Mouse (Mus musculus) midbrain, embryonic 11.5 days (tissue): ENCODE data around the gene Trim2. TPM values are rescaled to one million over a fixed set of nuclear protein-coding genes. Genes with fewer than 3 reads are reported as not detected.
A peak's percentile ranks its signal among the peaks of the same experiment; 100 is the strongest.

ENCODE experiments used
- ATAC-seq: fragments of 200-750 bp; cut with Nextera tagmentation; 2 replicates; pipeline ENCODE4 v1.8.0; 2017; ENCODE audit warnings: moderate TSS enrichment, moderate library complexity; ENCODE audit not compliant: low FRiP score
- DNase-seq: peaks from one replicate; pipeline ENCODE4 v3.0.0; 2015; ENCODE audit warnings: low spot score; ENCODE audit errors: missing footprints
- H3K27ac ChIP-seq: fragments of 300-500 bp; sonication (generic); 2 replicates; pipeline ENCODE4 v1.5.1; 2014; ENCODE audit warnings: low read depth, low read length
- H3K27me3 ChIP-seq: fragments of 300-500 bp; sonication (generic); 2 replicates; pipeline ENCODE4 v1.6.1; 2014; ENCODE audit warnings: mild to moderate bottlenecking, low read length, moderate library complexity, mixed read lengths; ENCODE audit not compliant: control insufficient read depth, insufficient read depth
- H3K36me3 ChIP-seq: fragments of 300-500 bp; sonication (generic); 2 replicates; pipeline ENCODE4 v1.6.1; 2014; ENCODE audit warnings: mild to moderate bottlenecking, low read length, moderate library complexity, mixed read lengths; ENCODE audit not compliant: control insufficient read depth, insufficient read depth
- H3K4me1 ChIP-seq: fragments of 300-500 bp; sonication (generic); 2 replicates; pipeline ENCODE4 v1.6.1; 2014; ENCODE audit warnings: low read length; ENCODE audit not compliant: control insufficient read depth, insufficient read depth
- H3K4me2 ChIP-seq: fragments of 300-500 bp; sonication (generic); 2 replicates; pipeline ENCODE4 v1.6.1; 2014; ENCODE audit warnings: mild to moderate bottlenecking, moderate library complexity
- H3K4me3 ChIP-seq: fragments of 300-500 bp; sonication (generic); 2 replicates; pipeline ENCODE4 v1.5.1; 2014; ENCODE audit warnings: low read depth, low read length
- H3K9ac ChIP-seq: fragments of 300-500 bp; sonication (generic); 2 replicates; pipeline ENCODE4 v1.6.1; 2014; ENCODE audit warnings: low read length
- H3K9me3 ChIP-seq: fragments of 300-500 bp; sonication (generic); 2 replicates; pipeline ENCODE4 v1.6.1; 2016; ENCODE audit warnings: low read length; ENCODE audit not compliant: control insufficient read depth
- WGBS: fragments of 180-500 bp; shearing (Covaris S2); extraction: QIAGEN DNeasy Blood & Tissue Kit; methylation state at CpG from one replicate; pipeline ENCODE4 v1.1.7; 2014; 5-methylcytosine and 5-hydroxymethylcytosine counted together
- polyA plus RNA-seq: library from polyadenylated mRNA; unstranded; fragments of >200 nt; fragmentation: Nextera tagmentation; extraction: Ambion mirVana; gene quantifications from 2 replicates; pipeline ENCODE4 v1.2.1, GENCODE M21; 2014

The Trim2 gene
- polyA plus RNA-seq, 1 experiment from 2014 or later = 128 TPM

DNA sequence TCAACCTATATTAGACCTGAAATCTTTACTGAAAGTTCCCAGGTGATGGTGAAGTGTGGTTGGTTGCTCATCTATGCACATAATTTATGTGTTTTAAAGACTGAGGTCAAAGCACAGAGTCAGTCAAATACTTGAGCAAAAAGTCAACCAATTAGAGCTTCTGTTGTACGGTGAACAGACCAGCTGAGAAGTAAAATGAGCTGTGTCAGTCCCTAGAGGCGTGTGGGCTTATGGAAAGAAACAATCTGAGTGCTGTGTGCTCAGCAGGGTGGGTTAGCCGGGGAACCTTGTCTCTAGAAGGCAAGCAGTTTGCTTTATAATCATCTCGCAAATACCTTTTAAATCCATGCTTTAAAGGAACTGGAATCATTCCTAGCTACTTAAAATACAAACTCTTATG is 149.7 kb downstream of the Trim2 start:
- no peak for DNase-seq
- Histone ChIP-seq H3K27me3 (no peaks in the 10 kb centered on the region), H3K9me3 (no peaks in the 10 kb centered on the region), H3K4me1 (no peaks in the 10 kb centered on the region), H3K9ac (no peak overlapping the region), H3K4me3 (no peak overlapping the region), H3K4me2 (no peak overlapping the region), H3K27ac (no peak overlapping the region), H3K36me3 (0 out of 2 replicates have a peak, but pooled peaks cover 2% of the 10 kb centered on the region)
- ATAC-seq = no peak
- 66% methylated on average over 4 of the region's 4 CpGs for WGBS

DNA sequence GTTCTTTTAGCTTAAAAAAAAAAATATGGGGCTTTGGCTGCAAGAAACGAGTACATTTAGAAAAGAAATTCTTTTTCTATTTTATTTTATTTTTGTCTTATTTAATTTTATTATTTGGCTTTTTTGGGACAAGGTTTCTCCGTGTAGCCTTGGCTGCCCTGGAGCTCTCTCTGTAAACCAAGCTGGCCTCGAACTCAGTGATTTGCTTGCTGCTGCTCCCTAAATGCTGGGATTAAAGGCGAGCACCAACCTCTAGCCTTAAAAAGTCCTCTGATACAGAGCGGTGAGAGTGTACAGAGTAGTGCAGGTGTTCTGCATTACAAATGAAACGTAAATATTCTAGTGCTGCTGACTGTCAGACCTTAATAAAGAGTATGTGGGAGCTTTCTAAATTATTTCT is 150.6 kb downstream of the Trim2 start:
- Histone ChIP-seq H3K27me3 (no peaks in the 10 kb centered on the region), H3K9ac (no peak overlapping the region), H3K36me3 (no peaks in the 10 kb centered on the region), H3K9me3 (no peaks in the 10 kb centered on the region), H3K4me2 (peak overlapping the region; percentile 6; the same call in 1 of the 2 replicates), H3K4me1 (no peaks in the 10 kb centered on the region), H3K27ac (no peak overlapping the region), H3K4me3 (no peak overlapping the region)
- ATAC-seq (0 out of 2 replicates have a peak, but pooled peaks have one; percentile 13), DNase-seq (no peak)
- WGBS = 53% methylated on average over 6 of the region's 6 CpGs

DNA sequence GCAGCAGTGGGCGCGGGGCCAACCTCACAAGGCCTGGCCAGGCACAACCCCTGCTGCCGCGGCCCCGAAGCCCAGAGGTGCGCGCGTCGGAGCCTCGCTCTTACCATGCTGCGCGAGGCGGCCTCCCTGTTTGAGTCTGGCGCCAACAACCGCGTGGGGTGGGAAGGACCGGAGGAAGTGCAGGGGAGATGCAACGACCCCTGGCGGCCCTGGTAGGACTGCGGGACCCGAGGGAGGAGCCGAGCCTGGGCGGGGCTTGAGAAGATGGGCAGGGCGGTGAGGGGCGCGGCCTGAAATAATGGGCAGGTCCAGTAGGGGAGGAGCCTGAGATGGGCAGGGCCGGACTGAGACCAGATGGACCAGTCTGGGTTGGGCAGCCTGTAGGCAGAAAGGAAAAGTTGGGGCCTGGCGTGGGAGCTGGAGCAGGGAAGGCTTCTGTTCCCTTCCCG is 151.1 kb downstream of the Trim2 start, which contains the start of gene Mnd1:
TSS of gene Mnd1 (minus strand) at position 229 of the 449 bp plus-strand sequence.
- Histone ChIP-seq H3K9me3 (no peaks in the 10 kb centered on the region; the same call in 1 of the 2 replicates), H3K36me3 (no peaks in the 10 kb centered on the region), H3K27ac (no peak within 1 kb of the TSS), H3K4me1 (no peaks in the 10 kb centered on the region), H3K9ac (peak within 1 kb of the TSS; percentile 69), H3K4me3 (peak within 1 kb of the TSS; percentile 38), H3K27me3 (no peaks in the 10 kb centered on the region), H3K4me2 (peak within 1 kb of the TSS; percentile 77)
- DNase-seq (peak; percentile 99), ATAC-seq (peak; percentile 99)
- WGBS = 1% methylated on average over 29 of the region's 29 CpGs

DNA sequence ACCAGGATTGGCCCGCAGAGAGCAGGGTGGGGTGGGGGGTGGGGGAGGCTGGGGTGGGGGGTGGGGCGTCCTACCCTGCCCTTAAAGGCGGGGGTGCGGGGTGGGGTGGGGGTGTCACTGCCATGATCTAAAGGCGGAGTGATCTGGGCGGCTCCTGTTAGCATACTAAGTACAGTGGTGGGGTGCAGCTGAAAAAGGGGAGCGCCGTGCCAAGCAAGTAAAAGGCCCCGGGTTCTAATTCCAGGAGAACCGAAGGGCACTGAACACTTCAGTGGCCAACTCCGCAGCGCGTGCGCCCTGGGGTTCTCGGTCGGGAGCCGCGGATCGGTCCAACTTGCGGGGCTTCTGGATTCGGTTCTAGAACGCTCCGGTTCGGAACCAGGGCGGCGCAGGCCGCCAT is 151.5 kb downstream of the Trim2 start:
- Histone ChIP-seq H3K27me3 (no peaks in the 10 kb centered on the region), H3K9me3 (no peaks in the 10 kb centered on the region; the same call in 1 of the 2 replicates), H3K4me3 (peak overlapping the region; percentile 38), H3K4me2 (peak overlapping the region; percentile 77), H3K4me1 (no peaks in the 10 kb centered on the region), H3K9ac (peak overlapping the region; percentile 69), H3K27ac (no peak overlapping the region), H3K36me3 (no peaks in the 10 kb centered on the region)
- DNase-seq (no peak), ATAC-seq (peak; percentile 54)
- WGBS = under 1% methylated on average over 25 of the region's 27 CpGs

DNA sequence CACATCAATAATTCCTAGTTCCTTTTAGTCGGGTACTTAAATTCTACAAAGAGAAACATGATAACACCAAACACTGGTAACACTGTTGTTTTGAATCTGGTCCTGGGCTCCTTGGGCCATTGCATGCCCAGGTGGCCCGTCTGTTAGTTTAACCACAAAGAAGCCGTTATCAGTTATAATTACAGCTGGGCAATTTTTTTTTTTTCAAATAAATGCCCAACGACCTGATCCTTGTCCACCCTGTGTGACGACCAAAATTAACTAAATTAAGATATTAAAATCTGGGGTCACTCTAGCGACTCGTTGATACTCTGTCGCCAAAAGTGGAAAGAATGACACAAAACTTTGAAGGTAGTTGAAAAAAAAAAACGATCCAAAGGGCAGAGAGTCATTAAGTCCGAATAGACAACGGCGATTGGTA is 151.9 kb downstream of the Trim2 start:
- WGBS = 19% methylated on average over 12 of the region's 12 CpGs

DNA sequence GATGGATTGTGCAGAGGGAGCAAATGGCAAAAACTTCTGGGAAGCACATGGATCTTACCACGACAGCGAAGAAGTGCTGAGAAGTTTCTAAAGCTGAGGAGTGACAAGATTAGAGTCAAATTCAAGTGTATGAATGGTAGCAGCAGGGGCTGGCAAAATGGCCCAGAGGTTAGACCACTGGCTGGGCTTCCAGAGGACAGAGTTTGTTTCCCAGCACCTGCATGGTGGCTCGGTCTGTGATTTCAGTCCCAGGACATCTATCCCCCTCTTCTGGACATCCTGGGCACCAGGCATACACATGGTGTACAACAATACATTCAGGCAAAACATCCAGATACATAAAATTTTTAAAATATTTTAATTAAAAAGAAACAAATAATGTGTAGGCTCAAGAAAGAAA is 156.8 kb downstream of the Trim2 start:
- WGBS = 96% methylated on average over 3 of the region's 3 CpGs

More for the DNA sequence above, 151.9 kb downstream of the Trim2 start:
- Histone ChIP-seq H3K4me2 (peak overlapping the region; percentile 77), H3K36me3 (no peaks in the 10 kb centered on the region), H3K9ac (no peak overlapping the region), H3K4me1 (no peaks in the 10 kb centered on the region), H3K27me3 (no peaks in the 10 kb centered on the region), H3K9me3 (no peaks in the 10 kb centered on the region; the same call in 1 of the 2 replicates), H3K4me3 (peak overlapping the region; percentile 38; the same call in 1 of the 2 replicates), H3K27ac (no peak overlapping the region)
- no peak for ATAC-seq
- DNase-seq = no peak

DNA sequence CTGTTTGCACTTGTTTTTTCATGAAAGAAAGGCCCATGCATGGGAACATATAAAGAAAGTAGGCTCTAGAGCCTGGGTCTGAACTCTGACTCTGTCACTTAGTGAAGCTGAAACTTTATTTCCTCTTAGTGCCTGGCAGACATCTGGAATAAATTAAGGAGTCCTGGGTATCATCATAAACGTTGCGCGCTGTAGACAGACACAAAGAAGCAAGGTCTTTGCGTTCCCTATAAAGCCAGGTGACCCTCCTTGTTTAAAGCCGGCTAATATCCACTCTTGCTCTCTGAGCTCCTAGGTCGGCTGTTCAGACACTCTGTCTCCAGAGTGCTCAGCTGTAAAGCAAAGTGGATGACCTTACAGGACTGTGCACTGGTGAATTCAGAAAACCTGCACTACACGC is 165.7 kb downstream of the Trim2 start:
- WGBS = 86% methylated on average over 7 of the region's 7 CpGs
- Histone ChIP-seq H3K9ac (no peak overlapping the region), H3K36me3 (no peaks in the 10 kb centered on the region), H3K27ac (no peak overlapping the region), H3K9me3 (no peaks in the 10 kb centered on the region), H3K27me3 (no peaks in the 10 kb centered on the region), H3K4me1 (no peaks in the 10 kb centered on the region), H3K4me2 (no peak overlapping the region), H3K4me3 (no peak overlapping the region)
- ATAC-seq (no peak), DNase-seq (no peak)

More for the DNA sequence above, 156.8 kb downstream of the Trim2 start:
- ATAC-seq = no peak
- H3K4me3 ChIP-seq = no peak overlapping the region
- H3K9me3 ChIP-seq = no peaks in the 10 kb centered on the region; the same call in 1 of the 2 replicates
- H3K27me3 ChIP-seq = no peaks in the 10 kb centered on the region
- no peak for DNase-seq
- H3K27ac ChIP-seq = no peak overlapping the region
- H3K9ac ChIP-seq = no peak overlapping the region
- H3K36me3 ChIP-seq = no peaks in the 10 kb centered on the region
- H3K4me2 ChIP-seq = no peak overlapping the region
- H3K4me1 ChIP-seq = no peaks in the 10 kb centered on the region

DNA sequence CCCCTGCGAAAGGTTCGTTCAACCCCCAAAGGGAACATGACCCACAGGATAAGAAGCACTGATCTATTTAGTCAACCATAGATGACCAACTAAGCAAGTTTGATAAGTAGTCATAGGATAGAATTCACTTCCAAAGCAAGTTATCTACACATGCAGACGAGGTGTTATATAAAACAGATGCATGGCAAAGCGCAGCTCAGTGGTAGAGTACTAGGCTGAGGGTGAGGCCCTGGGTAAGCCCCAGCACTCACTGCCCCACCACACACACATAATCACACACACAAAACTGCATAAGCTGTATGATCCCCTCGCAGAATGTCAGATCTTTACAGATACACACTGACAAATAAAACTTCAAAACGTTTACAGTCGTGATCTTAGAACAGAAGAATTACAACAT is 170.2 kb downstream of the Trim2 start:
- ATAC-seq (no peak), DNase-seq (no peak)
- Histone ChIP-seq H3K27ac (no peak overlapping the region), H3K4me2 (no peak overlapping the region), H3K9me3 (no peaks in the 10 kb centered on the region), H3K4me1 (no peaks in the 10 kb centered on the region), H3K27me3 (no peaks in the 10 kb centered on the region), H3K4me3 (no peak overlapping the region), H3K36me3 (no peaks in the 10 kb centered on the region), H3K9ac (no peak overlapping the region)
- WGBS = 87% methylated on average over 7 of the region's 7 CpGs

DNA sequence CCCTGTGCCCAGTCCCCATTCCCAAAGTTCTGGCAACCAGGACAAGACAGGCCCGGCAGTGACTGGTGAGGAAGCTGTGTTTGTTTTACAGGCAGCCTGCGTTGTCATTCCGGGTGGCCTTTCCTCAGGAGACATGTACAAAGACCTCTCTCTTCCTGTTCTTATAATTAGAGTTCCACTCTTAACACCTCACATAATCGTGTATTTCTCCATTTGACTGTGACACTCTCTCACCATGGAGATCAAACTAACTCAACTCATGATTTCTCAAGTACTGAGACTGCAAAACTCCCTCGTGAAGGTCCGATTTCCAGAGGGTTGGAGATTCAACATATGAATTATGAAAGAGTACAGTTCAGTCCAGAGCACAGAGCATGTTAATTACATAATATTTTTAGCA is 170.7 kb downstream of the Trim2 start:
- Histone ChIP-seq H3K27me3 (no peaks in the 10 kb centered on the region), H3K4me2 (no peak overlapping the region), H3K36me3 (no peaks in the 10 kb centered on the region), H3K4me3 (no peak overlapping the region), H3K9ac (no peak overlapping the region), H3K27ac (no peak overlapping the region), H3K9me3 (no peaks in the 10 kb centered on the region), H3K4me1 (no peaks in the 10 kb centered on the region)
- no peak for ATAC-seq
- no peak for DNase-seq
- WGBS = 71% methylated on average over 6 of the region's 6 CpGs
